Mouse (Mus musculus): Measurements from ENCODE around the gene Col25a1. TPM values are rescaled to one million over a fixed set of nuclear protein-coding genes. Genes with fewer than 3 reads are reported as not detected.

The Col25a1 gene
- polyA plus RNA-seq, 2 experiments: 14.2 to 15.3 TPM

GRCm38 (mm10) chr3:130218232-130218728 lies 87.0 kb downstream of the Col25a1 start:
- H3K4me3 ChIP-seq (replicated peaks; ENCODE audit: low read length): no peak overlapping the region
- ATAC-seq (ENCODE audit: low FRiP score, low read depth): no peak
- H3K9ac ChIP-seq (ENCODE audit: low read depth, low read length, severe bottlenecking): no peak overlapping the region
- no peaks in the 10 kb centered on the region for H3K4me1 ChIP-seq (ENCODE audit: control insufficient read depth, insufficient read depth, low read length)
- no peaks in the 10 kb centered on the region for H3K27me3 ChIP-seq (ENCODE audit: control insufficient read depth, insufficient read depth, low read length)
- no peak for TF ChIP-seq POLR2A (IDR thresholded peaks at IDR 0.05; ENCODE audit: borderline replicate concordance, extremely low read depth, insufficient read depth, insufficient read length)
- H3K4me2 ChIP-seq (replicated peaks; ENCODE audit: low read depth, low read length, severe bottlenecking): no peak overlapping the region
- H3K9me3 ChIP-seq (ENCODE audit: control insufficient read depth, low read length): no peaks in the 10 kb centered on the region
- 65% methylated on average over 5 of the region's 5 CpGs for WGBS
- DNase-seq (ENCODE audit: low spot score): no peak
- H3K36me3 ChIP-seq (ENCODE audit: control insufficient read depth, insufficient read depth, low read length): no peaks in the 10 kb centered on the region
- no peak overlapping the region for H3K27ac ChIP-seq (replicated peaks; ENCODE audit: low read depth, low read length)

- DNase-seq (ENCODE audit: low spot score) (no peak), ATAC-seq (ENCODE audit: low FRiP score, low read depth) (no peak)
- Histone ChIP-seq H3K27me3 (ENCODE audit: control insufficient read depth, insufficient read depth, low read length) (no peaks in the 10 kb centered on the region), H3K4me2 (replicated peaks; ENCODE audit: low read depth, low read length, severe bottlenecking) (no peak overlapping the region), H3K4me1 (ENCODE audit: control insufficient read depth, insufficient read depth, low read length) (no peaks in the 10 kb centered on the region), H3K9ac (ENCODE audit: low read depth, low read length, severe bottlenecking) (no peak overlapping the region), H3K36me3 (ENCODE audit: control insufficient read depth, insufficient read depth, low read length) (no peaks in the 10 kb centered on the region), H3K27ac (replicated peaks; ENCODE audit: low read depth, low read length) (no peak overlapping the region), H3K9me3 (ENCODE audit: control insufficient read depth, low read length) (peaks cover 7% of the 10 kb centered on the region), H3K4me3 (replicated peaks; ENCODE audit: low read length) (no peak overlapping the region)
- WGBS: 100% methylated on average over 3 of the region's 3 CpGs
- no peak for TF ChIP-seq POLR2A (IDR thresholded peaks at IDR 0.05; ENCODE audit: borderline replicate concordance, extremely low read depth, insufficient read depth, insufficient read length)
Observed at GRCm38 (mm10) chr3:130220811-130221210, 89.5 kb downstream of the Col25a1 start.

- Histone ChIP-seq H3K4me2 (replicated peaks; ENCODE audit: low read depth, low read length, severe bottlenecking) (no peak overlapping the region), H3K4me3 (replicated peaks; ENCODE audit: low read length) (no peak overlapping the region), H3K9me3 (ENCODE audit: control insufficient read depth, low read length) (peaks cover 7% of the 10 kb centered on the region), H3K9ac (ENCODE audit: low read depth, low read length, severe bottlenecking) (no peak overlapping the region), H3K27ac (replicated peaks; ENCODE audit: low read depth, low read length) (no peak overlapping the region), H3K36me3 (ENCODE audit: control insufficient read depth, insufficient read depth, low read length) (no peaks in the 10 kb centered on the region), H3K27me3 (ENCODE audit: control insufficient read depth, insufficient read depth, low read length) (no peaks in the 10 kb centered on the region), H3K4me1 (ENCODE audit: control insufficient read depth, insufficient read depth, low read length) (no peaks in the 10 kb centered on the region)
- whole genome bisulfite sequencing: 84% methylated on average over 9 of the region's 9 CpGs
- no peak for TF ChIP-seq POLR2A (IDR thresholded peaks at IDR 0.05; ENCODE audit: borderline replicate concordance, extremely low read depth, insufficient read depth, insufficient read length)
- ATAC-seq (ENCODE audit: low FRiP score, low read depth) (no peak), DNase-seq (ENCODE audit: low spot score) (no peak)
Observed at GRCm38 (mm10) chr3:130228186-130228585, 96.9 kb downstream of the Col25a1 start.

GRCm38 (mm10) chr3:130232944-130233343 lies 101.6 kb downstream of the Col25a1 start:
- no peaks in the 10 kb centered on the region for H3K36me3 ChIP-seq (ENCODE audit: control insufficient read depth, insufficient read depth, low read length)
- H3K27ac ChIP-seq (replicated peaks; ENCODE audit: low read depth, low read length): no peak overlapping the region
- ATAC-seq (ENCODE audit: low FRiP score, low read depth): no peak
- DNase-seq (ENCODE audit: low spot score): no peak
- no peak overlapping the region for H3K9ac ChIP-seq (ENCODE audit: low read depth, low read length, severe bottlenecking)
- no peak overlapping the region for H3K4me3 ChIP-seq (replicated peaks; ENCODE audit: low read length)
- no peak overlapping the region for H3K4me2 ChIP-seq (replicated peaks; ENCODE audit: low read depth, low read length, severe bottlenecking)
- H3K4me1 ChIP-seq (ENCODE audit: control insufficient read depth, insufficient read depth, low read length): no peaks in the 10 kb centered on the region
- WGBS: 94% methylated on average over 7 of the region's 7 CpGs
- H3K9me3 ChIP-seq (ENCODE audit: control insufficient read depth, low read length): no peaks in the 10 kb centered on the region
- H3K27me3 ChIP-seq (ENCODE audit: control insufficient read depth, insufficient read depth, low read length): no peaks in the 10 kb centered on the region
- no peak for TF ChIP-seq POLR2A (IDR thresholded peaks at IDR 0.05; ENCODE audit: borderline replicate concordance, extremely low read depth, insufficient read depth, insufficient read length)

GRCm38 (mm10) chr3:130235233-130235632 lies 103.9 kb downstream of the Col25a1 start:
- ATAC-seq (ENCODE audit: low FRiP score, low read depth) (no peak), DNase-seq (ENCODE audit: low spot score) (no peak)
- no peaks in the 10 kb centered on the region for H3K27me3 ChIP-seq (ENCODE audit: control insufficient read depth, insufficient read depth, low read length)
- no peaks in the 10 kb centered on the region for H3K9me3 ChIP-seq (ENCODE audit: control insufficient read depth, low read length)
- H3K9ac ChIP-seq (ENCODE audit: low read depth, low read length, severe bottlenecking): no peak overlapping the region
- WGBS: 93% methylated on average over 1 of the region's 1 CpGs
- no peak overlapping the region for H3K27ac ChIP-seq (replicated peaks; ENCODE audit: low read depth, low read length)
- H3K36me3 ChIP-seq (ENCODE audit: control insufficient read depth, insufficient read depth, low read length): no peaks in the 10 kb centered on the region
- H3K4me2 ChIP-seq (replicated peaks; ENCODE audit: low read depth, low read length, severe bottlenecking): no peak overlapping the region
- no peak for TF ChIP-seq POLR2A (IDR thresholded peaks at IDR 0.05; ENCODE audit: borderline replicate concordance, extremely low read depth, insufficient read depth, insufficient read length)
- H3K4me3 ChIP-seq (replicated peaks; ENCODE audit: low read length): no peak overlapping the region
- H3K4me1 ChIP-seq (ENCODE audit: control insufficient read depth, insufficient read depth, low read length): no peaks in the 10 kb centered on the region

- no peaks in the 10 kb centered on the region for H3K36me3 ChIP-seq (ENCODE audit: control insufficient read depth, insufficient read depth, low read length)
- no peak for ATAC-seq (ENCODE audit: low FRiP score, low read depth)
- H3K9ac ChIP-seq (ENCODE audit: low read depth, low read length, severe bottlenecking): no peak overlapping the region
- no peaks in the 10 kb centered on the region for H3K9me3 ChIP-seq (ENCODE audit: control insufficient read depth, low read length)
- no peak overlapping the region for H3K4me3 ChIP-seq (replicated peaks; ENCODE audit: low read length)
- no peak overlapping the region for H3K27ac ChIP-seq (replicated peaks; ENCODE audit: low read depth, low read length)
- H3K4me2 ChIP-seq (replicated peaks; ENCODE audit: low read depth, low read length, severe bottlenecking): no peak overlapping the region
- no peaks in the 10 kb centered on the region for H3K27me3 ChIP-seq (ENCODE audit: control insufficient read depth, insufficient read depth, low read length)
- DNase-seq (ENCODE audit: low spot score): no peak
- 33% methylated on average over 7 of the region's 7 CpGs for WGBS
- TF ChIP-seq POLR2A (IDR thresholded peaks at IDR 0.05; ENCODE audit: borderline replicate concordance, extremely low read depth, insufficient read depth, insufficient read length): no peak
- H3K4me1 ChIP-seq (ENCODE audit: control insufficient read depth, insufficient read depth, low read length): no peaks in the 10 kb centered on the region
Observed at GRCm38 (mm10) chr3:130236129-130236528, 104.8 kb downstream of the Col25a1 start.
